Mouse (Mus musculus): ENCODE measurements around the gene Sarnp.

Sarnp gene

DNA sequence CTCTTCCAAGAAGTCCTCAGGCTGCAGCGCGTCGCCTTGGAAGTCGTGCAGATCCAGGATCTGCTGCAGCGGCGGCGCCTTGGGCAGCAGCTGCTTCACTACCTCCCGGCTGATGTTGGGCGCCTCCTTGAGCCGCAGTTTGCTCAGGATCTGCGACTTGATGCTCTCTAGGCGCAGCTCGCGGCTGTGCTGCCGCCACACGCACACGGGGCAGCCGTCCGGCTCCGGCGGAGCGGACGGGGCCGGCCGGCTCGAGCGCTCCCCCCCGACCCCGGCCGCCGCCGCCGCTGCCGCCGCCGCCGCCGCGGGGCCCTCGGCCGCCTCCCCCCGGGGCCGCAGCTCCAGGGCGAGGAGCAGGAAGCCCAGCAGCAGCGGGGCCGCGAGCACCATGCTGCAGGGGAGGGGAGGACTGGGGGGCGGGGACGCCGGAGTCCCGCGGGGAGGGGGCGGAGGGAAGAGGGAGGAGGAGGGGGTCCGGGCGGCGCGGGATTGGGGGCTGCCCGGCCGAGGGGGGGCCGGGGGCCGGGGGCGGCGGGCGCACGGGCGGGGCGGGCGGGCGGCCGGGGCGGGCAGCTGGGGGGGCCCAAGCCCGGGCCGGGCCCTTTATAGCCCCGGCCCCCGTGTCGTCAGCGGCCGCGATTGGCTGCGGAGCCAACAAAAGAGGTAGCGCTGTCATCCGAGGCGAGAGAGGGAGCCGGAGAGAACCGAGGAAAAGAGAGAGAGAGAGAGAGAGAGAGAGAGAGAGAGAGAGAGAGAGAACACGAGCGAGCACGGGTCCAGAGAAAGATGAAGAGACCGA lies 74.4 kb downstream of the Sarnp start, which contains the start of gene Gdf11:
Gene Gdf11 (minus strand): TSS at position 423 of the 799 bp plus-strand sequence.
- peak; percentile 67 for DNase-seq

DNA sequence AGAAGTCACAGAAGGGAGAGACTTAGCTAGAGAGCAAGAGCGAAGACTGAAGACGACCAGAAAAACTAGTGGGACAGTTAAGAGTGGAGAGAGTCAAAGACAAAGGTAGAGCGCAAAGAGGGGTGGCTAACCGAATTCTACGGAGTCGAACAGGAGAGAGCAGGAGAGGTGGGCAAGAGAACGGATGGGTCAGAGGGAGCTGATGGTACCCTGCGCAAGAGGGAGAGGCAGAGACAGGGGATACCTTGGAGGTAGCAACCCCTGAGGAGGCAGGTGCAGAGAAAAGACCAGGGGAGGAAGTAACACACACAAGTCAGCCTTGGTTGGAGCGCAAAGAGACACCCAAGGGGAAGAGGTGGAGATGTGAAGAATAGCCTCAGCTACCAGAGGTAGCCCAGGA lies 75.1 kb downstream of the Sarnp start:
- no peak for DNase-seq

GRCm38 (mm10) chr10:128895437-128895836 lies 78.3 kb downstream of the Sarnp start:
- DNase-seq = peak; percentile 61

- DNase-seq = no peak
Observed at GRCm38 (mm10) chr10:128895952-128896693, 79.0 kb downstream of the Sarnp start.

DNA sequence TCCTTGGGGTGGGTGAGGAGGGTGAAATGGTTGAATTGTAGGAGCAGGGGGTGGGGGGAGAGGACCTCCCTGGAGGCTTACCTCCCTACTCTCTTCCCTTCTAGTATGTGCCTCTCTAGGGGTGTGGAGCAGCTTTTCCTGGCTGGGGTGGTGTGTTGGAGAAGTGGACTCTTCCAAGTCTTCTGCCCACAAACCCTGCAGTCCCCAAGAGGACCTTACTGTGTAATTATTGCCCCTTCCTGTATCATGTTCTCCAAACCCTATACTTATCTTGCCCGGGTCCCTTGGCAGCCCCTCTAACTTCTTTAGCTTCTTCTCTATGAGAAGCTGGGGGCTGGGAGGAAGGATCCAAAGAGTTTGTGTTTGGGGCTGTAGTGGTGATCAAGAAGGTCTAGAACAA lies 79.7 kb downstream of the Sarnp start:
- no peak for DNase-seq

DNA sequence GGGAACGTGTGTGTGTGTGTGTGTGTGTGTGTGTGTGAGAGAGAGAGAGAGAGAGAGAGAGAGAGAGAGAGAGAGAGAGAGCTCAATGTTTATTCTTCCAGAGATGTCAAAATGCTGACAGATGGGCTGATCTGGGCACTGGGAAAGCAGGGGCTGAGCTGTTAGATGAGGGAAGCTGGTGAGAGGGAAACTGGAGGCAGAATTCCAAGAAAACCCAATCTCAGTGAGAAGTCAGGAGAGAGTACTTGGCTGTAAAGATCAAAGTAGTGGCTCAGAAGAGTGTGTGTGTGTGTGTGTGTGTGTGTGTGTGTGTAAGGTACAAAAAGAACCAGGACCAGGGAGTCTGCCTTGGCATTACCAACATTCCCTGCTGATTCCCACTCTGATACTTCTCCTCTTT lies 80.4 kb downstream of the Sarnp start:
- DNase-seq = no peak

DNA sequence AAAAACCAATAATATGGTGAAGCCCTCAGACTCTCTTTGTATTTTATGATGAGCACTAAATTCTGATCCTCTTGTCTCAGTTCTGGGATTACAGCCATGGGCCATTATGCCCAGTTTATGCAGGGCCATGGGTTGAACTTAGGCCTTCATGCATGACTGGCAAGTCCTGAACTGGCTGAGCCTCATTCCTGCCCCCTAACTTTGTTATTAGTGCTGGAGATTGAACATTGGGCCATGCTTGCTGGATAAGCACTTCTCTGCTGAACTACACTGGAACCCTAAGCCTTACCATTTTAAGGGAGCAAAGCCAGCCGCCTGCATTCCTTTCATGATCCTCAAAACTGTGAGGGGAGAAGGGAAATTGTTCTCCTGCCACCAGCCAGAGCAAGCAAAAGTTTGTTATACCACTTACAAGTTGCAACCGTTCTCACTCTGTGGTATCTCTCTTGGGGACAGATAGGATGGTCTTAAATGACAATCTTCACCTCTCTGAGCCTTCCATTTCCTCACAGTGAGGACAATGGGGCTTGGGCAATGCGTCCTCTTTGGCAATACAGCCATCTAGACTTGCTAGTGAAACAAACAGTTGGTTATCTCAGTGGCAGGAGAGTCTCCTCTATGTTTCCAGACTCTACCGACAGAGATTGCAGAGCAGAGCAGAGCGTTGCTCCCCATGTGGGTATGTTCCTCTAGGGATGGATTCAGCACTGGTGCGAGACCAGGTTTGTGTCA lies 82.8 kb downstream of the Sarnp start:
- no peak for DNase-seq

GRCm38 (mm10) chr10:128900698-128901097 lies 83.6 kb downstream of the Sarnp start, which contains the start of gene Cd63:
Cd63 (plus strand) TSS chr10:128900989.
- DNase-seq = no peak

DNA sequence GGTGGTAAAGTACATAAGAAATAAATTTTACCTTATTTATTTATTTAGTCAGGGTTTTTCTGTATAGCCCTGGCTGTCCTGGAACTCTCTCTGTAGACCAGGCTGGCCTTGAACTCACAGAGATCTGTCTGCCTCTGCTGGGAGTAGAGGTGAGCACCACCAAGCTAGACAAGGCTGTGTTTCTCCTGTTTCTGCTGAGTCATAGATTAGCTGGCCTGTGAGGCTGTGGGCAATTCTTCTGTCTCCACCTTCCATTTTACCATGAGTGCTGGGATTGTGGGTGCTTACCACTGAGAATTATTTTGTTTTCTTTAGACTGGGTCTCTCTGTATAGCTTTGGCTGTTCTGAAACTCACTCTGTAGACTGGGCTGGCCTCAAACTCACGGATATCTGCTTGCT lies 84.3 kb downstream of the Sarnp start:
- no peak for DNase-seq

GRCm38 (mm10) chr10:128902409-128902988 lies 85.4 kb downstream of the Sarnp start:
- DNase-seq = no peak

DNA sequence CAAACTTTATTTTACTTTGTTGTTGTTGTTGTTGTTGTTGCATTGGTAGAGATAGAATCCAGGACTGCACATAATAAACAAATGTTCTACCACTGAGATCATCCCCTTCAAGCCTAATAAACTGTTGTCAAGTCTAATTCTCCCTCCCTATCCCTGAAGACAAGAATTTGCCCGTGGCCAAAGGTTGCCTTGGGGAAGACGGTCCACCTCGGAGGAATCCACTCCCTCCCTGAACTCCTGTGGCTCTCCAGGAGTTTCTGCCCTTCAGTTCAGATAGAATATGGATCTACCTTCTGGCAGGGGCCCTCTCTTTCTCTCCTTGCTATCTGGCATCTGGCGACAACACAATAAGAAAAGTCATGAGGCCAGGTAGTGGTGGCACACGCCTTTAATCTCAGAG lies 87.7 kb downstream of the Sarnp start:
- no peak for DNase-seq

GRCm38 (mm10) chr10:128908778-128909448 lies 91.8 kb downstream of the Sarnp start:
- no peak for DNase-seq

DNA sequence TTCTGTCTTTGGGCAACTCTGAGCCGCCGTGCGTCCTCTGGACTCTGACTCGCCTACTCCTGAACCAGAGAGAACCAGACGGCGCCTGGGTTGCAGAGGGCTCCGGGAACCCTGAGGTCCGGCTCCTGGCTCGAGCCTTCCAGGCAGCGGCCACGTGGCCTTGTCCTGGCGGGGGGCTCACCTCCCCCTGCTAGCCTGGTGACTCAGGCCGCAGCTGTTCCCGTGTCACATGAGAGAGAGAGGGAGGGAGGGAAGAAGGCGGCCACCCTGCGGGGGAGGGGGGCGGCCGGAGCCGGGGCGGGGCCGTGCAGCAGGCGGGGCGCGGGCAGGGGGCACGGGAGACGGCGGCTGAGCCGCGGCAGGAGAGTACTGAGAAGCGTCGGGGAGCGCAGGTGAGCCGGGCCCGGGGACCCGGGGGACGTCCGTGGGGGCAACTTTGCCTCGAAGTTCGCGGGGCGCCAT lies 92.5 kb downstream of the Sarnp start:
- DNase-seq = peak; percentile 75

DNA sequence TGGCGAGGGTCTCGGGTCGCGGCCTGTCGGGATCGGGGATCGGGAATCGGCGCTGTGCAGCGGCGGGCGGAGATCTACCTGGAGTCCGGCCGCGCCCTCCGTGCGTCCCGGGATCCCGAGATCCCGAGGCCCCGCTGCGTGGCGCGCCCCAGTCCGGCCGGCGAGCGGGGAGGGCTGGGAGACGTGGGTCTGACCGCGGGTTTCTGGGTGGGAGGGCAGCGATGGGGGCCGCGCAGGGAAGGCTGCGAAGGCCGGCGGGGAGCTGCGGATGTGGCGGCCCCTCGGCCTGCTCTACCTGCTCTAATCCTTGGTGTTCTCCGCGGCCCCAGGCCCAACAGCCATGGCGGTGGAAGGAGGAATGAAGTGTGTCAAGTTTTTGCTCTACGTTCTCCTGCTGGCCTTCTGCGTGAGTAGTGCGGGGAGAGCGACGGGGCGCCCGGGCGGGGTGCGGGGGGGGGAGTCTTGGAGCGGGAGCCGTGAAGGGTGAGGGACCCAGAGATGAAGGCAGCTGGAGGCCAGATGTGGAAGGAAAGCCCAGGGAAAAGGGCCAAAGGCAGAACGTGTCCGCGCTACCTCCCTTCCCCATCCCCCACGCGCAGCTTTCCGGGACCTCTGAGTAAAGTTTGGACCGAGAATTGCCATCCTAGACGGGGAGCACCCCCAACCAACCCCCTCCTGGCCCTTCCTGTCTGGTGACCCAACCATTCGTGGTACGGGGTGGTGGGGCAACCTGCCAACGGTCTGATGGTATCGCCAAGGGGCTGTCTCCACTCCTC lies 93.1 kb downstream of the Sarnp start:
- peak; percentile 34 for DNase-seq

DNA sequence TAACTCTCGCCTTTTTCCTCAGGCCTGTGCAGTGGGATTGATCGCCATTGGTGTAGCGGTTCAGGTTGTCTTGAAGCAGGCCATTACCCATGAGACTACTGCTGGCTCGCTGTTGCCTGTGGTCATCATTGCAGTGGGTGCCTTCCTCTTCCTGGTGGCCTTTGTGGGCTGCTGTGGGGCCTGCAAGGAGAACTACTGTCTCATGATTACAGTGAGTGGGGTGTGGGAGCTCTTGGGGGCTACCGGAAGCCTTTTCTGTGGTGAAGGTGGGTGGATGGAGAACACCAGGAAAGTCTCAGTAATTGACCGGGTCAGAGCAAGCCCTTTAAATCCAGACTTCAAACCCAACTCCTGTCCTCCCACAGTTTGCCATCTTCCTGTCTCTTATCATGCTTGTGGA lies 94.3 kb downstream of the Sarnp start:
- no peak for DNase-seq

DNA sequence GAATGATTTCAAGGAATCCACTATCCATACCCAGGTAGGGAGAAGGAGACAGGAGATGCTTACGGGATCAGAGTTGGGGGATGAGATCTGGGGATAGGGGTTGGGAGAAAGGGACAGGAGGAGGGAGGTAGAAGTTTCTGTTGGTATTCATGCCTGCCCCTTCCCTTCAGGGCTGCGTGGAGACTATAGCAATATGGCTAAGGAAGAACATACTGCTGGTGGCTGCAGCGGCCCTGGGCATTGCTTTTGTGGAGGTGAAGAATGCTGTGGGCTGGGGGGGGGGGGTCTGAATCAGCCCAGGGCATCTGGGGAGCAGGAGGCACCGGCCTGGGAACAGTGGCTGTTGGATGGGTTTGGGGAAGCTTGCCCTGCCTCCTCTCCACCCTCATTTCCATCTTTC lies 95.1 kb downstream of the Sarnp start:
- DNase-seq = no peak

DNA sequence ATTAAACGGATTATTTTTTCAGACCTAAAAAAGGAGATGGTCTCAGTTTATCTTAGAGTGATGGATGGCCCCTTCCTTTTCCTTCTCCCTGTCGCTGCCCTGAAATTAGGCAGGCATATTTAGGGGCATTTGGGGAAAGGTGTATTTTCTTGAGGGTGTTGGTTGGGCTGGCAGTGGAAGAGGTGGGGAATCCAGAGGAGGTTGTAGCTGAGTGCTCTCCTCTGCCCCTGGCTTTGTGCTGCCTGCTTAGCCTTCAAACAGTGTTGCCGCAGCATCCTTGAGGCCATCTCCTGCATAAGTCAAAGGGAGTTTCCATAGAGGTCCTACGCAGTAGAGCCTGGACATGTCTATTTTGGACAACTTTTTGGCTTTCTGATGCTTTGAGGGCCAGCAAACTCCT lies 95.7 kb downstream of the Sarnp start:
- DNase-seq = no peak

DNA sequence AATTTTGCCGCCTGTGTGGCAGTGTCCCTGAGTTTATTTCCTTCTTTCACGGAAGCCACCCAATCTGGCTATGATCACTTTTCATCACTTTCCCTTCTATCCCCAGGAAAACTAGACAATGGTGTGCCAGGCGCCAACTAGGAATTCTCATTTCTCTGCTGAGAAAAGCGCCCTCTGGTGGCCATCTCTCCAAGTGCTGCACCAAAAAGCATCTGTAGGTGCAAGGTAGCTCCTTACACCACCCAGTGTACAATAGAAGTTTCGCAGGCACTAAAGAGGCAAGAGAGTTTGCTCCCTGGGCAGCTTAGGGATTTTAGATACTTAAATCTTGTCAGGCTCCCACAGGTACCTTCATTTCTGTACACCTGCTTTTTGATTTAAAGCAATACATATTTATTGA lies 96.1 kb downstream of the Sarnp start:
- DNase-seq = peak; percentile 84

DNA sequence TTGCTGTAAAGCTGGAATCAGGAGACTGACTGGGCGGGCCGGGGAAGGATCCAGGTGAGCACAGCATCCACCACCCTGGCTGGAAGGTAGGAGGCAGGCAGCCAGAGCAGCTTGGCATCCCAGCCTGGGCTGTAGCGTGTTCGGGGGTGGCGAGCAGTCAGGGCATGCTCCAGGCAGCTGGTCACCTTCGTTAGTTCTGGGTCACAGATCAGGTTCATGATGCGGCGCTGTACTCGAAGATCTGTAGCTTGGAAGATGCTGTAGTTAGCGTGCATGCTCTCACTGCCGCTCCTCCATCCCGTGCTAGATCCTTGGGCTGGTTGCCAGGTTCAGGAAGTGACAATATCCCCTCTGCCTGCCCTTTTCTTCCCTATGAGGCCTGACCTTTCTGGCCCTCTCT lies 96.6 kb downstream of the Sarnp start:
- DNase-seq = no peak

GRCm38 (mm10) chr10:128915550-128915949 lies 98.4 kb downstream of the Sarnp start:
- DNase-seq = no peak

- DNase-seq = no peak
Observed at GRCm38 (mm10) chr10:128916665-128917064, 99.5 kb downstream of the Sarnp start.

GRCm38 (mm10) chr10:128917400-128917799 lies 100.3 kb downstream of the Sarnp start:
- DNase-seq = no peak
